Mouse (Mus musculus): ENCODE data around the gene Kcnk10.

DNA sequence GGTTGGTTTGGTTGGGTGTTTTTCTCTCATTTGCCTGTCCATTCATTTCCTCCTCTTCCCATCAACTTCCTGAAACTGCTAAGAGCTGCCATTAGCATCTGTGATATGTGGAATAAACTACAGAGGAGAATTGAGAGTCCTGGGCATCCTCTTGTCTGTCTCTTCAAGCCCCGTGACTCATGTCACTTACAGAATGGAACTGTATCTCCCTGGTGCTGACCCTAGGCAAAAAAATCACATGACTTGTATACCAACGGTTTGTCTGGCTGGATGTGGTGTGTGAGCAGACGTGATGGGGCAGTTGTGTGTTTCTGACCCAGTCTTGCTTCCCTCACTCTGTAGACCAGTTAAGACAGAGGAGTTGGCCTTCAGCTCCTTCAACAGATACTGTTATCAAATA, 134.4 kb downstream of the Kcnk10 start:
- no peak for TF ChIP-seq CTCF (IDR thresholded peaks at IDR 0.05; ENCODE audit: extremely low read depth, insufficient read depth, low read length)
- TF ChIP-seq POLR2A (IDR thresholded peaks at IDR 0.05; ENCODE audit: extremely low read depth, insufficient read depth, low read length) = no peak

Data from cortical plate, adult 2 months (tissue).